19 mouse cellular contexts compared by ENCODE assay signal in the genomic region with DNA sequence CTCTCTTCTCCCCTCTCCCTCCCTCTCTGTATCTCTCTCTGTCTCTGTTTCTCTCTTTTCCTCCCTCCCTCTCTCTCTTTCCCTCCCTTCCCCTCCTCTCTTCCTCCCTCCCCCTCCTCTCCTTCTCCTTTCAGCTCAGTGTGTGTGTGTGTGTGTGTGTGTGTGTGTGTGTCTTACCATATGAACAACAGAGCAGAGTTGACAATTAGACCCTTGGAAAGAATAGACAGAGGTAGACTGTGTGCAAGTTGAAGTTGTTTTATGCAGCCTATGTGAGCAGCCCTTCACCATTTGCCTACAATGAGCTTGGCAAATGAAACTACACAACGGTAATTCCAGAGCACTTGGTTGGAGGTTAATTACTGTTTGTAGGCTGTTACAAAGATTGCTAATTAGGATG.
DNase-seq lines count a peak whose midpoint lies in the region; ATAC-seq and TF ChIP-seq lines count a peak whose summit lies in the region.
"Had no signal": no experiment of that assay in that cellular context is flagged by ENCODE, and none has a peak within 500 bp of the region (broad histone marks: within the 10 kb centered on the region; RNA-seq: fewer than 3 reads in every experiment).

No protein-coding gene starts in this region.

- H3K36me3 ChIP-seq in forebrain, embryonic 14.5 days (ENCODE audit: control insufficient read depth, insufficient read depth, low read length) = no peaks in the 10 kb centered on the region
- no peaks in the 10 kb centered on the region for H3K36me3 ChIP-seq in forebrain, embryonic 10.5 days (replicated peaks)
- no peaks in the 10 kb centered on the region for H3K36me3 ChIP-seq in neural tube, embryonic 12.5 days
- no peaks in the 10 kb centered on the region for H3K36me3 ChIP-seq in midbrain, embryonic 16.5 days (ENCODE audit: control insufficient read depth, insufficient read depth, low read length)
- H3K36me3 ChIP-seq: embryonic facial prominence, embryonic 13.5 days had no signal

- ATAC-seq in forebrain, embryonic 14.5 days = peak; percentile 68
- peak; percentile 65 for ATAC-seq in neural tube, embryonic 12.5 days (ENCODE audit: low FRiP score, low read depth)
- peak; percentile 70 for ATAC-seq in midbrain, embryonic 16.5 days
- ATAC-seq: CD4-positive, CD25-positive, alpha-beta regulatory T cell, adult 4 months; intestine, postnatal 0 days; Patski had no signal

- peak; percentile 28 for DNase-seq in forebrain, embryonic 14.5 days (ENCODE audit: low spot score)
- no peak for DNase-seq in forebrain, embryonic 10.5 days (ENCODE audit: extremely low spot score, low spot score)
- no peak for DNase-seq in neural tube, embryonic 10.5 days (ENCODE audit: extremely low spot score, low spot score)
- no peak for DNase-seq in lung, adult 2 months
- DNase-seq in right cerebral cortex, postnatal 36 days (ENCODE audit: low spot score in 2 of 2) = no peak
- DNase-seq: adrenal gland, postnatal 10 days; cerebellum, adult 11 months; cerebellum, postnatal 10 days; gastrocnemius, postnatal 25 days; liver; lung, postnatal 14 days; thymus, postnatal 14 days had no signal

- no peaks in the 10 kb centered on the region for H3K27me3 ChIP-seq in forebrain, embryonic 14.5 days (replicated peaks; ENCODE audit: control insufficient read depth, insufficient read depth, low read length)
- H3K27me3 ChIP-seq in forebrain, embryonic 10.5 days (ENCODE audit: poor library complexity, severe bottlenecking) = no peaks in the 10 kb centered on the region
- H3K27me3 ChIP-seq in neural tube, embryonic 12.5 days (replicated peaks) = no peaks in the 10 kb centered on the region
- no peaks in the 10 kb centered on the region for H3K27me3 ChIP-seq in midbrain, embryonic 16.5 days (ENCODE audit: control insufficient read depth, insufficient read depth, low read depth, low read length)
- H3K27me3 ChIP-seq: embryonic facial prominence, embryonic 13.5 days; kidney, embryonic 15.5 days; Patski had no signal

- H3K9me3 ChIP-seq in forebrain, embryonic 14.5 days (replicated peaks; ENCODE audit: control insufficient read depth, low read length) = no peaks in the 10 kb centered on the region
- no peaks in the 10 kb centered on the region for H3K9me3 ChIP-seq in forebrain, embryonic 10.5 days
- no peaks in the 10 kb centered on the region for H3K9me3 ChIP-seq in neural tube, embryonic 12.5 days
- no peaks in the 10 kb centered on the region for H3K9me3 ChIP-seq in midbrain, embryonic 16.5 days (replicated peaks; ENCODE audit: control insufficient read depth, low read length, poor library complexity, severe bottlenecking)
- H3K9me3 ChIP-seq: embryonic facial prominence, embryonic 13.5 days; kidney, embryonic 15.5 days had no signal

- WGBS in forebrain, embryonic 14.5 days = 24% methylated on average over 1 of the region's 1 CpGs
- 61% methylated on average over 1 of the region's 1 CpGs for WGBS in forebrain, embryonic 10.5 days
- 69% methylated on average over 1 of the region's 1 CpGs for WGBS in neural tube, embryonic 12.5 days
- 59% methylated on average over 1 of the region's 1 CpGs for WGBS in midbrain, embryonic 16.5 days
- WGBS in lung, adult 2 months = 87% methylated on average over 1 of the region's 1 CpGs

- no peak overlapping the region for H3K9ac ChIP-seq in forebrain, embryonic 14.5 days (ENCODE audit: low read length)
- no peak overlapping the region for H3K9ac ChIP-seq in neural tube, embryonic 12.5 days
- no peak overlapping the region for H3K9ac ChIP-seq in midbrain, embryonic 16.5 days (ENCODE audit: low read depth, low read length)
- H3K9ac ChIP-seq: embryonic facial prominence, embryonic 13.5 days; kidney, embryonic 15.5 days had no signal

- no peak overlapping the region for H3K27ac ChIP-seq in forebrain, embryonic 14.5 days (ENCODE audit: low read depth, low read length)
- no peak overlapping the region for H3K27ac ChIP-seq in forebrain, embryonic 10.5 days
- H3K27ac ChIP-seq in neural tube, embryonic 12.5 days = no peak overlapping the region
- H3K27ac ChIP-seq in midbrain, embryonic 16.5 days (ENCODE audit: low read length) = 0 out of 2 replicates have a peak overlapping the region, but pooled peaks have one; percentile 22
- H3K27ac ChIP-seq: embryonic facial prominence, embryonic 13.5 days; kidney, embryonic 15.5 days had no signal

- H3K4me1 ChIP-seq in forebrain, embryonic 14.5 days (ENCODE audit: control insufficient read depth, insufficient read depth, low read length) = 0 out of 2 replicates have a peak, but pooled peaks cover 2% of the 10 kb centered on the region
- peaks cover 4% of the 10 kb centered on the region; the same call in 1 of the 2 replicates for H3K4me1 ChIP-seq in forebrain, embryonic 10.5 days
- no peaks in the 10 kb centered on the region for H3K4me1 ChIP-seq in neural tube, embryonic 12.5 days
- H3K4me1 ChIP-seq in midbrain, embryonic 16.5 days (ENCODE audit: control insufficient read depth, insufficient read depth, low read length) = peaks cover 12% of the 10 kb centered on the region
- no peaks in the 10 kb centered on the region for H3K4me1 ChIP-seq in lung, adult 2 months (ENCODE audit: control insufficient read depth, insufficient read depth, low read length)
- H3K4me1 ChIP-seq: embryonic facial prominence, embryonic 13.5 days; kidney, embryonic 15.5 days had no signal

- TF ChIP-seq POLR2A in lung, adult 2 months (IDR thresholded peaks at IDR 0.05; ENCODE audit: borderline replicate concordance, extremely low read depth, low read depth, low read length) = no peak

- no peak overlapping the region for H3K4me2 ChIP-seq in forebrain, embryonic 14.5 days (ENCODE audit: low read length)
- no peak overlapping the region for H3K4me2 ChIP-seq in neural tube, embryonic 12.5 days (replicated peaks)
- H3K4me2 ChIP-seq in midbrain, embryonic 16.5 days (ENCODE audit: low read length) = no peak overlapping the region
- H3K4me2 ChIP-seq: embryonic facial prominence, embryonic 13.5 days; kidney, embryonic 15.5 days had no signal

- H3K4me3 ChIP-seq in forebrain, embryonic 14.5 days (ENCODE audit: low read depth, low read length) = no peak overlapping the region
- no peak overlapping the region for H3K4me3 ChIP-seq in forebrain, embryonic 10.5 days
- H3K4me3 ChIP-seq in neural tube, embryonic 12.5 days = no peak overlapping the region
- no peak overlapping the region for H3K4me3 ChIP-seq in midbrain, embryonic 16.5 days (ENCODE audit: low read depth, low read length)
- no peak overlapping the region for H3K4me3 ChIP-seq in lung, adult 2 months (replicated peaks; ENCODE audit: extremely low read depth, low read depth, low read length)
- H3K4me3 ChIP-seq: embryonic facial prominence, embryonic 13.5 days; kidney, embryonic 15.5 days had no signal

- no peak for TF ChIP-seq CTCF in lung, adult 2 months (IDR thresholded peaks at IDR 0.05; ENCODE audit: insufficient read depth, low read length)
